Mouse (Mus musculus) cortical plate, adult 2 months (tissue): ENCODE measurements around the gene Twf2.

Experiments used
- CTCF ChIP-seq: fragments of 200-500 bp; IDR thresholded peaks from 2 replicates; pipeline ENCODE4 v1.5.1; 2011; ENCODE audit warnings: mild to moderate bottlenecking, control low read depth, low read length; ENCODE audit not compliant: insufficient read depth; ENCODE audit errors: extremely low read depth
- POLR2A ChIP-seq: fragments of 200-500 bp; IDR thresholded peaks from 2 replicates; pipeline ENCODE4 v1.6.1; 2011; ENCODE audit warnings: mild to moderate bottlenecking, low read length, control low read depth; ENCODE audit not compliant: insufficient read depth; ENCODE audit errors: extremely low read depth

DNA sequence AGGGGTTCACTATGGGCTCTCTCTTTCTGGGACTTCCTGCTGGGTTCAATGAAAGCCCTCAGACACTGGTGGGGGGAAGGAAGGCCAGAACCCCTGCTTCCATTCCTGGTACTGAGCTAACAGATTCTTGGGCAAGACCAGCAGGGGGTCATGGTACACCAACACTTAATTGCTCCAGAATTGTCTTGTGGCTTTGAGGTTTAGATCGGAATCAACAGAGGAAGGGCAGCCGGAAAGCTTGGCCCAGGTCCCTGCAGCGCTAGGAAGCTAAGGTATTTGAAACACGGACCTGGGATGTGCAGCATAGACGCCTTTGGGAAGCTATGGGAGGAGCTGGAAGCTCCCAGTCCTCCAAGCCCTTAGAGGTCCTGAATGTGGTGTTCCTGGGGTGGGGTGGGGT lies 56.1 kb downstream of the Twf2 start:
- TF ChIP-seq CTCF (no peak), POLR2A (no peak)
